Comparison of ENCODE assay signal across 8 mouse cellular contexts in the genomic region with DNA sequence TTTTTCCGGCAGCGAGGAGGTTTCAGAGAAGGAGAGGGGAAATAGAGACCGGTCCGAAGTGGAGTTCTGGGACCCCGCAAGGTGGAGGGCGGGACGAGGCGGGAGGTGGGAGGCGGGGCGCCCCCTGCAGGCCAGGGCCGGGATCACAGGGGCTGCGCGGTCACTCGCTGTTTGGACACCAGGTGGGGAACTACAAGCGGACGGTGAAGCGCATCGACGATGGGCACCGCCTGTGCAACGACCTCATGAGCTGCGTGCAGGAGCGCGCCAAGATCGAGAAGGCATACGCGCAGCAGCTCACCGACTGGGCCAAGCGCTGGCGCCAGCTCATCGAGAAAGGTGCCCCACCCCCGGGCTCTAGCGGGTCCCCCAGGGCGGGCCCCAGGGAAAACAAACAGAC. TPM values are rescaled to one million over a fixed set of nuclear protein-coding genes. Genes with fewer than 3 reads are reported as not detected.
A peak's percentile ranks its signal among the peaks of the same experiment; 100 is the strongest.
DNase-seq lines count a peak whose midpoint lies in the region; ATAC-seq and TF ChIP-seq lines count a peak whose summit lies in the region.

No protein-coding gene starts in this region.

- H3K27me3 ChIP-seq in forebrain, embryonic 13.5 days: peaks cover 21% of the 10 kb centered on the region; the same call in 1 of the 2 replicates
- no peaks in the 10 kb centered on the region for H3K27me3 ChIP-seq in hindbrain, postnatal 0 days (ENCODE audit: insufficient read depth, low read length)
- peaks cover 33% of the 10 kb centered on the region for H3K27me3 ChIP-seq in liver, embryonic 15.5 days
- H3K27me3 ChIP-seq in neural tube, embryonic 11.5 days (ENCODE audit: control insufficient read depth, insufficient read depth, low read length): peaks cover 3% of the 10 kb centered on the region; the same call in 1 of the 2 replicates

- DNase-seq in cerebellum, adult 11 months: peak; percentile 63
- peak; percentile 74 for DNase-seq in hindbrain, postnatal 0 days (ENCODE audit: low spot score)
- DNase-seq in neural tube, embryonic 11.5 days (ENCODE audit: low spot score): peak; percentile 74
- no peak for DNase-seq in MN1 (ENCODE audit: low spot score)

- peak overlapping the region; percentile 54; the same call in 1 of the 2 replicates for H3K9ac ChIP-seq in forebrain, embryonic 13.5 days
- H3K9ac ChIP-seq in hindbrain, postnatal 0 days (replicated peaks; ENCODE audit: low read length): no peak overlapping the region
- no peak overlapping the region for H3K9ac ChIP-seq in liver, embryonic 15.5 days
- H3K9ac ChIP-seq in neural tube, embryonic 11.5 days (ENCODE audit: low read length): no peak overlapping the region

- no peak for TF ChIP-seq POLR2A in bone marrow macrophage, adult 2 months (IDR thresholded peaks at IDR 0.05; ENCODE audit: borderline replicate concordance, low read depth, low read length)

- peak overlapping the region; percentile 42 for H3K4me3 ChIP-seq in bone marrow macrophage, adult 2 months (ENCODE audit: insufficient read depth, low read length)
- peak overlapping the region; percentile 30 for H3K4me3 ChIP-seq in forebrain, embryonic 13.5 days
- no peak overlapping the region for H3K4me3 ChIP-seq in hindbrain, postnatal 0 days (ENCODE audit: low read length)
- H3K4me3 ChIP-seq in liver, embryonic 15.5 days (replicated peaks): no peak overlapping the region; the same call in 1 of the 2 replicates
- H3K4me3 ChIP-seq in neural tube, embryonic 11.5 days (ENCODE audit: low read depth, low read length): peak overlapping the region; percentile 9; the same call in 1 of the 2 replicates

- no peaks in the 10 kb centered on the region for H3K9me3 ChIP-seq in forebrain, embryonic 13.5 days (replicated peaks)
- H3K9me3 ChIP-seq in hindbrain, postnatal 0 days (ENCODE audit: low read length): no peaks in the 10 kb centered on the region
- peaks cover 4% of the 10 kb centered on the region; the same call in 1 of the 2 replicates for H3K9me3 ChIP-seq in liver, embryonic 15.5 days (replicated peaks)
- H3K9me3 ChIP-seq in neural tube, embryonic 11.5 days (ENCODE audit: control insufficient read depth, low read length): no peaks in the 10 kb centered on the region

- peak overlapping the region; percentile 59 for H3K4me2 ChIP-seq in forebrain, embryonic 13.5 days
- peak overlapping the region; percentile 51 for H3K4me2 ChIP-seq in hindbrain, postnatal 0 days (ENCODE audit: low read depth, low read length)
- peak overlapping the region; percentile 64 for H3K4me2 ChIP-seq in liver, embryonic 15.5 days
- peak overlapping the region; percentile 44 for H3K4me2 ChIP-seq in neural tube, embryonic 11.5 days (ENCODE audit: low read depth)

- WGBS in forebrain, embryonic 13.5 days: 1% methylated on average over 34 of the region's 34 CpGs
- WGBS in hindbrain, postnatal 0 days: 4% methylated on average over 34 of the region's 34 CpGs
- 1% methylated on average over 34 of the region's 34 CpGs for WGBS in liver, embryonic 15.5 days (ENCODE audit: insufficient replicate concordance)
- 2% methylated on average over 30 of the region's 34 CpGs for WGBS in neural tube, embryonic 11.5 days

- TF ChIP-seq CTCF in bone marrow macrophage, adult 2 months (IDR thresholded peaks at IDR 0.05; ENCODE audit: low read depth, low read length): peak; percentile 86
- TF ChIP-seq CTCF in hindbrain, postnatal 0 days (IDR thresholded peaks at IDR 0.05; ENCODE audit: low read depth): peak; percentile 79

- H3K27ac ChIP-seq in bone marrow macrophage, adult 2 months (ENCODE audit: insufficient read depth, low read depth, low read length): no peak overlapping the region
- no peak overlapping the region for H3K27ac ChIP-seq in forebrain, embryonic 13.5 days
- no peak overlapping the region for H3K27ac ChIP-seq in hindbrain, postnatal 0 days
- no peak overlapping the region for H3K27ac ChIP-seq in liver, embryonic 15.5 days (replicated peaks)
- H3K27ac ChIP-seq in neural tube, embryonic 11.5 days (ENCODE audit: low read depth, low read length): no peak overlapping the region

- ATAC-seq in cerebellum, adult (ENCODE audit: insufficient number of reproducible peaks, low FRiP score, low TSS enrichment): no peak
- ATAC-seq in forebrain, embryonic 13.5 days: peak; percentile 41; the same call in 1 of the 2 replicates
- peak; percentile 64 for ATAC-seq in hindbrain, postnatal 0 days
- peak; percentile 42; the same call in 1 of the 2 replicates for ATAC-seq in liver, embryonic 15.5 days (ENCODE audit: insufficient read depth)
- no peak for ATAC-seq in neural tube, embryonic 11.5 days (ENCODE audit: insufficient read depth, low FRiP score, low TSS enrichment)

- peaks cover under 1% of the 10 kb centered on the region; the same call in 1 of the 2 replicates for H3K4me1 ChIP-seq in bone marrow macrophage, adult 2 months (ENCODE audit: control insufficient read depth, insufficient read depth, low read length)
- H3K4me1 ChIP-seq in forebrain, embryonic 13.5 days: peaks cover 5% of the 10 kb centered on the region
- peaks cover 3% of the 10 kb centered on the region; the same call in 1 of the 2 replicates for H3K4me1 ChIP-seq in hindbrain, postnatal 0 days (ENCODE audit: insufficient read depth, low read length)
- H3K4me1 ChIP-seq in liver, embryonic 15.5 days (replicated peaks): peaks cover 5% of the 10 kb centered on the region
- peaks cover 2% of the 10 kb centered on the region; the same call in 1 of the 2 replicates for H3K4me1 ChIP-seq in neural tube, embryonic 11.5 days (ENCODE audit: control insufficient read depth, insufficient read depth, low read length)

- no peaks in the 10 kb centered on the region for H3K36me3 ChIP-seq in forebrain, embryonic 13.5 days (ENCODE audit: poor library complexity, severe bottlenecking)
- H3K36me3 ChIP-seq in hindbrain, postnatal 0 days (ENCODE audit: insufficient read depth, low read length): no peaks in the 10 kb centered on the region
- no peaks in the 10 kb centered on the region for H3K36me3 ChIP-seq in liver, embryonic 15.5 days (replicated peaks)
- no peaks in the 10 kb centered on the region for H3K36me3 ChIP-seq in neural tube, embryonic 11.5 days (ENCODE audit: control insufficient read depth, insufficient read depth, low read length)

RNA-seq across cellular contexts. Expression of a gene that starts 26.2 kb away (rescaled TPM):
- not detected in 2 replicates for polyA plus RNA-seq in bone marrow macrophage, adult 2 months (2012; ENCODE audit: insufficient read depth, insufficient read length, missing spikeins)
- polyA plus RNA-seq in forebrain, embryonic 13.5 days (2015; fragmentation: Nextera tagmentation; extraction: Ambion mirVana): 0.38 and 0.75 TPM in 2 replicates
- total RNA-seq in hindbrain, postnatal 0 days (2014; rRNA removed): 2.1 TPM in 2 replicates
- 1.7 and 1.8 TPM in 2 replicates for polyA plus RNA-seq in hindbrain, postnatal 0 days (2015; fragmentation: Nextera tagmentation; extraction: Ambion mirVana)
- 0.18 TPM in 1 of 2 replicates, not detected in the other for polyA plus RNA-seq in liver, embryonic 15.5 days (2015; fragmentation: Nextera tagmentation; extraction: Ambion mirVana)
- polyA plus RNA-seq in neural tube, embryonic 11.5 days (2014; fragmentation: Nextera tagmentation; extraction: Ambion mirVana): not detected in 2 replicates

RNA-seq across cellular contexts. Expression of a gene that starts 47.2 kb away (rescaled TPM):
- polyA plus RNA-seq in bone marrow macrophage, adult 2 months (2012; ENCODE audit: insufficient read depth, insufficient read length, missing spikeins): not detected in 2 replicates
- polyA plus RNA-seq in forebrain, embryonic 13.5 days (2015; fragmentation: Nextera tagmentation; extraction: Ambion mirVana): 14.8 and 18.2 TPM in 2 replicates
- total RNA-seq in hindbrain, postnatal 0 days (2014; rRNA removed): 38.3 and 62.9 TPM in 2 replicates
- polyA plus RNA-seq in hindbrain, postnatal 0 days (2015; fragmentation: Nextera tagmentation; extraction: Ambion mirVana): 80.0 and 85.1 TPM in 2 replicates
- polyA plus RNA-seq in liver, embryonic 15.5 days (2015; fragmentation: Nextera tagmentation; extraction: Ambion mirVana): 0.13 and 0.24 TPM in 2 replicates
- 4.3 and 5.4 TPM in 2 replicates for polyA plus RNA-seq in neural tube, embryonic 11.5 days (2014; fragmentation: Nextera tagmentation; extraction: Ambion mirVana)

Comparison
In these comparisons a context has a peak if more than half of its experiments do, and no peak if none do; other contexts are left out.
1. ATAC-seq: peak in forebrain, embryonic 13.5 days (single experiment), hindbrain, postnatal 0 days (single experiment) and liver, embryonic 15.5 days (single experiment); none in cerebellum, adult (single experiment) and neural tube, embryonic 11.5 days (single experiment).
2. H3K4me3 ChIP-seq: peak in bone marrow macrophage, adult 2 months (single experiment), forebrain, embryonic 13.5 days (single experiment) and neural tube, embryonic 11.5 days (single experiment); none in hindbrain, postnatal 0 days (single experiment) and liver, embryonic 15.5 days (single experiment).
3. Peak in every context shown above with its lines, with median percentiles within 50 percentile points of each other: H3K4me2 ChIP-seq.